Mouse (Mus musculus) left cerebral cortex, postnatal 10 days (tissue): ENCODE measurements around the gene Atp2b1. TPM values are rescaled to one million over a fixed set of nuclear protein-coding genes. Genes with fewer than 3 reads are reported as not detected.

Experiments
- DNase-seq, 2 experiments: peaks; one replicate each; pipeline ENCODE4 v3.0.0; 2021 to 2022; ENCODE audit warnings: low spot score in 2 of 2, mixed read lengths in 1 of 2; ENCODE audit errors: extremely low spot score in 1 of 2
- intact Hi-C: fragments of 180-260 bp; cut with DNase I; formaldehyde crosslinking; loops from one replicate; pipeline ENCODE4 v1.15.1; 2025
- total RNA-seq, 2 experiments: library from RNA; stranded (reverse); gene quantifications; 2 replicates each; pipeline ENCODE4 v1.2.3; 2021

Gene Atp2b1
- total RNA-seq, 2 experiments from 2014 or later = 655 to 659 TPM

GRCm38 (mm10) chr10:99062546-99062945 is 148.3 kb downstream of the Atp2b1 start:
- DNase-seq = no peak
- intact Hi-C loops = no loop called here

Other genes starting within 250 kb of the Atp2b1 start
- gene Poc1b, start 192.6 kb downstream of the Atp2b1 start, total RNA-seq = 1 to 10 TPM; 6.6 to 8.2 TPM
- gene Galnt4, start 193.8 kb downstream of the Atp2b1 start, total RNA-seq = 1 to 10 TPM; 3.4 to 3.8 TPM
- gene Phxr2, start 211.9 kb downstream of the Atp2b1 start, total RNA-seq = not detected